Mouse (Mus musculus): ENCODE results near the gene Card14. TPM values are rescaled to one million over a fixed set of nuclear protein-coding genes. Genes with fewer than 3 reads are reported as not detected.
"Not testable (repeated sequence)": the region's sequence is repeated elsewhere in the genome, so short reads cannot be mapped to it uniquely, and the experiment has no call there.

The Card14 gene
- total and polyA plus RNA-seq, 2 experiments from 2014 or later = 0.81 to 1.7 TPM

GRCm38 (mm10) chr11:119267768-119268556 lies 39.6 kb upstream of the Card14 start, which contains the start of gene Gaa:
Gene Gaa (plus strand): TSS chr11:119267887.
- no peaks in the 10 kb centered on the region for H3K27me3 ChIP-seq (ENCODE audit: insufficient read depth, low read length)
- 0 out of 2 replicates have a peak, but pooled peaks cover 13% of the 10 kb centered on the region for H3K4me1 ChIP-seq (ENCODE audit: insufficient read depth, low read length)
- peak within 1 kb of the TSS; percentile 66 for H3K9ac ChIP-seq (replicated peaks; ENCODE audit: low read length)
- H3K4me2 ChIP-seq (ENCODE audit: low read depth, low read length) = peak within 1 kb of the TSS; percentile 95
- WGBS = 5% methylated on average over 52 of the region's 52 CpGs
- peak within 1 kb of the TSS; percentile 55 for H3K4me3 ChIP-seq (ENCODE audit: low read length)
- DNase-seq (ENCODE audit: low spot score) (peak; percentile 98), ATAC-seq (peak; percentile 83)
- peak within 1 kb of the TSS; percentile 70 for H3K27ac ChIP-seq
- peak; percentile 99 for TF ChIP-seq CTCF (IDR thresholded peaks at IDR 0.05; ENCODE audit: low read depth)
- H3K9me3 ChIP-seq (ENCODE audit: low read length) = no peaks in the 10 kb centered on the region
- H3K36me3 ChIP-seq (ENCODE audit: insufficient read depth, low read length) = no peaks in the 10 kb centered on the region; the same call in 1 of the 2 replicates

DNA sequence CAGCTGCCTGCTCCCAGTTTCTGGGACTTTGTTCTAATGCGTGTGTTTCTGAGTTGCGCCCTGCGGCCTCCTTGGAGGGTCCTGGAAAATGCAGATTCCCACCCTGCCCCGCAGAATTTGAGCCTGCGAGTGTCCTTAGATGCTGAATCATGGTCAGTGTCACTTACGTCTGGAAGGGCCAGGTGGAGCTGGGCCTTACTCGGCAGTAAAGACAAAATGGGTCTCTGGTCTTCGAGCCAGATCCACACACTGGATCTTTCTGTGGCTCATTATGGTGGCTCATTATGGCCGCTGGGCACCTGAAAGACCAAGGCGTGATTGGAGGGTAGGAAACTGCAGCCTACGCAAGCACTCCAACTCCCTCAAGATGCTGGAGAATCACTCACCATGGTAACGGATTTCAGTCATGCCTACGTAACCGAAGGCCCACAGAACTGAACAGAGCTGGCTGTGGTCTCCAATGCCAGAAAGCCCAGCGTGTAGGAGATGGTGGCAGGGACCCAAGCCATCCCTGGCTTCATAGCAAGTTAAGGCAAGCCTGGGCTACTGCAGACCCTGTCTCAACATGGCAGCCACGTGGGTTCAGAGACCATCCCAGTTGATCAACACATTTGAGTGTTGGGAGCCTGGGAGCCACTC lies 38.9 kb upstream of the Card14 start:
- 0 out of 2 replicates have a peak, but pooled peaks have one; percentile 3 for ATAC-seq
- Histone ChIP-seq H3K4me1 (ENCODE audit: insufficient read depth, low read length) (0 out of 2 replicates have a peak, but pooled peaks cover 13% of the 10 kb centered on the region), H3K4me2 (ENCODE audit: low read depth, low read length) (peak overlapping the region; percentile 95), H3K9me3 (ENCODE audit: low read length) (no peaks in the 10 kb centered on the region), H3K4me3 (ENCODE audit: low read length) (peak overlapping the region; percentile 55), H3K36me3 (ENCODE audit: insufficient read depth, low read length) (peaks cover under 1% of the 10 kb centered on the region; the same call in 1 of the 2 replicates), H3K9ac (replicated peaks; ENCODE audit: low read length) (peak overlapping the region; percentile 66), H3K27ac (peak overlapping the region; percentile 70), H3K27me3 (ENCODE audit: insufficient read depth, low read length) (no peaks in the 10 kb centered on the region)
- TF ChIP-seq CTCF (IDR thresholded peaks at IDR 0.05; ENCODE audit: low read depth) = no peak
- peak; percentile 53 for DNase-seq (ENCODE audit: low spot score)
- WGBS = 60% methylated on average over 16 of the region's 16 CpGs

GRCm38 (mm10) chr11:119272492-119272891 lies 35.1 kb upstream of the Card14 start:
- H3K36me3 ChIP-seq (ENCODE audit: insufficient read depth, low read length) = peaks cover 25% of the 10 kb centered on the region; the same call in 1 of the 2 replicates
- H3K27ac ChIP-seq; H3K9me3 ChIP-seq (ENCODE audit: low read length); H3K9ac ChIP-seq (replicated peaks; ENCODE audit: low read length); H3K4me2 ChIP-seq (ENCODE audit: low read depth, low read length); H3K27me3 ChIP-seq (ENCODE audit: insufficient read depth, low read length); H3K4me3 ChIP-seq (ENCODE audit: low read length); ATAC-seq: not testable (repeated sequence)
- 0 out of 2 replicates have a peak, but pooled peaks cover 10% of the 10 kb centered on the region for H3K4me1 ChIP-seq (ENCODE audit: insufficient read depth, low read length)
- 63% methylated on average over 3 of the region's 3 CpGs for WGBS
- TF ChIP-seq CTCF (IDR thresholded peaks at IDR 0.05; ENCODE audit: low read depth) = peak; percentile 57
- peak; percentile 25 for DNase-seq (ENCODE audit: low spot score)

DNA sequence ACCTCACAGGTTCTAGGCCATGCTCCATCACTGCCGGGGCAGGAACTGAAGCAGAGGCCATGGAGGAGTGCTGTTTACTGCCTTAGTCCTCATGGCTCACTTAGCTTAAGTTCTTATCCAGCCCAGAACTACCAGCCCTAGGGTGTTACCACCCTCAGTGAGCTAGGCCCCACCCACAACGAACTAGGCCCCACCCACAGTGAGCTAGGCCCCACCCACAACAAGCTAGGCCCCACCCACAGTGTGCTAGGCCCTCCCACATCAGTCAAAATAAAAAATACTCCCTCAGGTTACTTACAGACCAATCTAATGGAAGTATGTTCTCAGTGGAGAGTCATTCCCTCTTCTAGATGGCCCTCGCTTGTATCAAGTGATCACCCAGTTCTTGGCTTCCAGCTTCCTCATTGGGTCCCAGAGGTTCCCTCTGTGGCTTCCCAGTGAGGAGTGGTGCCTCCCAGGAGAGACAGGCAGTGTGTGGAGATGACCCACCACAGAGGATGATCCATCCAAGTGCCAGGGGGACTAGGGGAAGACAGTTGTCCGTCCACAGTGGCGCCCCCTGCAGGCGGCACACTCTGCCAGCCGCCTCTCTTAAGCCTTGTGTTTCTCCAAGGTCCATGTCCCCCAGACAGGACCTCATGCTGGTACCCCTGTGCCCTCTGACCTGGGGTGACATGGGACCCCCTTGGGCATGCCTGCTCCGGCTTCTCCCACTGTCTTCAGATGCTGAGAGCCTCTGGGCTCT lies 34.2 kb upstream of the Card14 start:
- Histone ChIP-seq H3K36me3 (ENCODE audit: insufficient read depth, low read length) (peaks cover 34% of the 10 kb centered on the region), H3K4me1 (ENCODE audit: insufficient read depth, low read length) (0 out of 2 replicates have a peak, but pooled peaks cover 5% of the 10 kb centered on the region), H3K9me3 (ENCODE audit: low read length) (no peaks in the 10 kb centered on the region), H3K27ac (no peak overlapping the region), H3K4me3 (ENCODE audit: low read length) (no peak overlapping the region), H3K4me2 (ENCODE audit: low read depth, low read length) (no peak overlapping the region), H3K27me3 (ENCODE audit: insufficient read depth, low read length) (no peaks in the 10 kb centered on the region), H3K9ac (replicated peaks; ENCODE audit: low read length) (no peak overlapping the region)
- peak; percentile 53 for TF ChIP-seq CTCF (IDR thresholded peaks at IDR 0.05; ENCODE audit: low read depth)
- DNase-seq (ENCODE audit: low spot score) (no peak), ATAC-seq (no peak)
- 88% methylated on average over 8 of the region's 8 CpGs for WGBS

DNA sequence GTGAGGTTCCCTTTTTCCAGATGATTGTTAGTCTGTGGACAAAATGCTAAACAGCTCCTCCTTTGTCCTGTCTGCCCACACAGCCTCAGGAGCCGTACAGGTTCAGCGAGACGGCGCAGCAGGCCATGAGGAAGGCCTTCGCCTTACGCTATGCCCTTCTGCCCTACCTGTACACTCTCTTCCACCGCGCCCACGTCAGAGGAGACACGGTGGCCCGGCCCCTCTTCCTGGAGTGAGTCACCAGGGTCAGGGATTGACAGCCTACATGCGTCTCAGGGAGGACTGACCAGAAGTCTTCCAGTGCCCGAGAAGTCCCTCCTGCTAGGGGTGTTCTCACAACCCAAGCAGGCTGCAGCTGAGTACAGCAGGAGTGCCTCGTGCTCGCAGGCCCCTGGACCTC lies 26.5 kb upstream of the Card14 start:
- no peak for DNase-seq (ENCODE audit: low spot score)
- no peak for ATAC-seq
- Histone ChIP-seq H3K27me3 (ENCODE audit: insufficient read depth, low read length) (no peaks in the 10 kb centered on the region), H3K9me3 (ENCODE audit: low read length) (no peaks in the 10 kb centered on the region), H3K4me2 (ENCODE audit: low read depth, low read length) (no peak overlapping the region), H3K9ac (replicated peaks; ENCODE audit: low read length) (no peak overlapping the region), H3K27ac (no peak overlapping the region), H3K4me1 (ENCODE audit: insufficient read depth, low read length) (no peaks in the 10 kb centered on the region), H3K4me3 (ENCODE audit: low read length) (no peak overlapping the region), H3K36me3 (ENCODE audit: insufficient read depth, low read length) (peaks cover 59% of the 10 kb centered on the region)
- TF ChIP-seq CTCF (IDR thresholded peaks at IDR 0.05; ENCODE audit: low read depth) = no peak
- 83% methylated on average over 15 of the region's 15 CpGs for WGBS

DNA sequence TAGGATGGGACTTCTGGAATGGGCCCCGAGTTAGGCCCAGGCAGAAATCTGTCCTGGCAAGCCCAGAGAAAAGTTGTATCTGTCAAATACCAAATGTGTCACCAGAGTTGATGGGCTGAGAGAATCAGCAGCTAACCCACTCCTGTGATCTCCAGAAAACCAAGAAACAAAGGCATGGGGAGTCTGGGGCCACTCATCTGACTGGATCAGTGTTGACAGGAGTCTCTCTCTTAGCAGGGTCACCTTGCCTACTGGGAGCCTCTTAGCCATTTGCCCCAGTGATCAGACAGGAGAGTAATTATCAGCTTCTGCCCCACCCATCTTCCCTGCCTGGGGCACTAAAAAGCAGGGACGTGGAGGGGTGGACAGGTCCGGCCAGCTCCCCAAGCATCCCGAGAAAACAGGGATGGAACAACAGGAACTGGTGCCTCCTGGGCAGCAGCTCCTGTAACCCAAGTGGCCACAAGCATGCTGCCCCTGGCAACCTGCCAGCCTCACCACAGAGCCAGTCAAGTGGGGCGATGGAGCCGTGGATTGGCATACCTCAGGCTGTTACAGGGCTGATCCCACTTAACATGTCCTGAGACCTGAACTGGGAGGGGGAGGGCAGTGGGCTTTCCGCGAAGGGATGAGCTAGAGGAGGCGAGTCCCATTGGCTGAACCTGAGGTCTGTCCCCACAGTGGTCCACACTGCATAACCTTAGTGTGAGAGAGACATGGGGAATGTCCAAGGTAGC lies 21.6 kb upstream of the Card14 start:
- TF ChIP-seq CTCF (IDR thresholded peaks at IDR 0.05; ENCODE audit: low read depth) = no peak

More for the DNA sequence above, 21.6 kb upstream of the Card14 start:
- H3K4me2 ChIP-seq (ENCODE audit: low read depth, low read length) = no peak overlapping the region
- no peak overlapping the region for H3K4me3 ChIP-seq (ENCODE audit: low read length)
- 56% methylated on average over 9 of the region's 9 CpGs for WGBS
- no peak overlapping the region for H3K9ac ChIP-seq (replicated peaks; ENCODE audit: low read length)
- no peaks in the 10 kb centered on the region for H3K9me3 ChIP-seq (ENCODE audit: low read length)
- ATAC-seq (no peak), DNase-seq (ENCODE audit: low spot score) (peak; percentile 35)
- no peaks in the 10 kb centered on the region for H3K4me1 ChIP-seq (ENCODE audit: insufficient read depth, low read length)
- peaks cover 62% of the 10 kb centered on the region for H3K36me3 ChIP-seq (ENCODE audit: insufficient read depth, low read length)
- no peaks in the 10 kb centered on the region for H3K27me3 ChIP-seq (ENCODE audit: insufficient read depth, low read length)
- no peak overlapping the region for H3K27ac ChIP-seq

All from hindbrain, postnatal 0 days (tissue).